Mouse (Mus musculus) CH12F3 (cell line): Measurements from ENCODE around the gene Nppa.
"Not testable (repeated sequence)": the region's sequence is repeated elsewhere in the genome, so short reads cannot be mapped to it uniquely, and the experiment has no call there.

Experiments
- in situ Hi-C: fragments of 300-500 bp; cut with MboI; formaldehyde crosslinking; loops from 2 replicates; pipeline ENCODE4 v1.14.3; 2020; ENCODE audit warnings: low sequenced_read_pairs

The Nppa gene

GRCm38 (mm10) chr4:148046450-148047031 is 46.0 kb downstream of the Nppa start:
- in situ Hi-C loops: no loop called here

GRCm38 (mm10) chr4:148050396-148050914 is 49.9 kb downstream of the Nppa start:
- in situ Hi-C loops: not testable (repeated sequence)

- in situ Hi-C loops: no loop called here
These were observed 50.7 kb downstream of the Nppa start for GRCm38 (mm10) chr4:148051046-148051776.
